Mouse (Mus musculus) CD4-positive, CD25-positive, alpha-beta regulatory T cell, adult 4 months (primary cell): ENCODE data around the gene Drd3. TPM values are rescaled to one million over a fixed set of nuclear protein-coding genes. Genes with fewer than 3 reads are reported as not detected.
A peak's percentile ranks its signal among the peaks of the same experiment; 100 is the strongest.

Experiments used
- ATAC-seq: one replicate; pipeline ENCODE4 v1.8.0; 2017
- polyA plus RNA-seq, 2 experiments: library from polyadenylated mRNA; unstranded; fragments of 100-300 nt; shearing (Covaris generic); gene quantifications; one replicate each; pipeline ENCODE4 v1.2.1; 2017

Drd3 gene
- polyA plus RNA-seq, 2 experiments from 2014 or later = not detected

DNA sequence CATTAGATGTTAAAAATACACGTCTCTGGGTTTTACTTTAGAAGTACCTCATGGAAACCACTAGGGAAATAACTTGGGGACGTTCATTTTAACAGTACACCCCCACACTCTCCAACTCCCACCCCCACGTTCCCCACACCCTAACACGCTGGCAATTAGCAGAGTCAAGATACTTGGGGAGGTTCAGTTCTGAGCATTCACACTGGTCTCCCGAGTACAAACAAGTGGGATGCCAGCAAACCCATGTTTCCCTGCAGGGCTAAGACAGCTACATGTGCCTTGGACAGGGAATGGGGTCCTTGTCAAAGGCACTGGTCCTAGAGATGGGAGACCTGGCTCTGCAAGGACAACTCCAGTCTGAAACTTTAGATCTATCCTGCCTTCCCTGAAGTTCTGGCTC lies 48.6 kb downstream of the Drd3 start:
- peak; percentile 4 for ATAC-seq

DNA sequence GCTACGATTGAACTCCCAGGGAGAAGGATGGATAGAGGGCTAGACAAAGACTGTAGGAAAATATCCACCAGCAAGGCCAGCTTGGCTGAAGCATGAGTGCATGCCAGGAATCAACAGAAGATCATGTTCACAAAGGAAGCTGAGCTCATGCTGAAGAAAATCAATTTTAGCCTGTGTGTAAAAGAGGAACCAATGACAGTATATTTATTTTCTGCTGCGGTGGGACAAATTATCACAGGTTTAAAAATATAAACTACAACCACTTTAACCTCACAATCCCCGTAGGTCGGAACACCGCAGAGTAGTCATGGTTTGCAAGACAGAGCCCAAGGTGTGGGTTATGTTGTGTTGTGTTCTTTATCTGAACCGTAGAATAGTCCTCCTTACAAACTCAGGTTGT lies 50.5 kb downstream of the Drd3 start:
- ATAC-seq = no peak

DNA sequence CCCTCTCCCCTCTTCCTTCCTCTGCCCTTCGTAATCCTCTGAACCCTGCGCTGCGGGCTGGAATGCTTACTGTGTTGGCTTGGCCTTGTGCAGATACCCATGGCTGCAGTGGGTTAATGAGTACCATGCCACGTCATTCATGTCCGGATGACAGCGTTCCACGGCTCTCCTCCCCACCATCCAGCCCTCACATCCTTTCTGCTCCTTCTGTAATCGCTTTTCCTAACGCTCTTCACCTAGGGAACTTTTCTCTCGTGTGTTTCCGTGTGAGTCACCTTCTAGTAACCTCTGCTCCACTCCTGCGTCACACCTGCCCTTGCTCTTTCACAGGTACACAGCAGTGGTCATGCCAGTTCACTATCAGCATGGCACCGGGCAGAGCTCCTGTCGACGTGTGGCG lies 53.2 kb downstream of the Drd3 start:
- no peak for ATAC-seq

DNA sequence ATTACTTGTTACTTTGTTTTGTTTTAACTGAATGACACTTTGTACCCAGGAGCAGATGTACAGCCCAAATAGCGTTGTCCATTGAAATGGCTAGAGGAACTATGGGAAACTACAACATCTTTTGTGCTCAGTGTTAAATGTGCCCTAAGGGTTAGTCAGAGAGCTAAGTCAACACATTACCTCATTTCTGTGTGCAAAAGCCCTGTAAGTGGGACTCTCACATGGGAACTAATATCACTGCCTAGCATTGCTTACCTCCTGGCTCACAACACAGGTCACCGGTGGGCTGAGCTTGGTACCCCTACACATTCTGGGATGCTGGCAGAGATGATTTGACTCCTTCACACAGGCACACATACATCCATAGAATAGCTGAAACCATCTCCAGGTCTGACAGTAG lies 55.6 kb downstream of the Drd3 start:
- no peak for ATAC-seq

DNA sequence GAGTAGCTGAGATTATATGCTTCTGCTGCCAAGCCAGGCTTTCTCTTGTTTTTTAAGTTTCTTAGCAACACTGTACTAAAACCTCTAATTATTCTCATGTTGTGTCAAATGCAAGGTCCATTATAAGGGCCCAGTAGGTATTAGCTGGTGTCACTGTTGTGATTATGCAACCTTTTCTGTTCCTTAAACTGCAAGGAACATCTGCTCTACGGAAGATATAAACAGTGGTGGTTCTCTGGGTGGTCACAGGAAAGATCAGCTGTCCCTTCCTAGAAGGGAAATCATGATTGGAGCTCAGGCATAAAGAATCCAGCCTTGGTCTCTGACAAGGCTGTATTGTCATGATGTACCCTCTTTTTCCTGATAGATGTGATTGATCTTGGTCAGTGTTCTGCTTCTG lies 57.6 kb downstream of the Drd3 start:
- no peak for ATAC-seq

DNA sequence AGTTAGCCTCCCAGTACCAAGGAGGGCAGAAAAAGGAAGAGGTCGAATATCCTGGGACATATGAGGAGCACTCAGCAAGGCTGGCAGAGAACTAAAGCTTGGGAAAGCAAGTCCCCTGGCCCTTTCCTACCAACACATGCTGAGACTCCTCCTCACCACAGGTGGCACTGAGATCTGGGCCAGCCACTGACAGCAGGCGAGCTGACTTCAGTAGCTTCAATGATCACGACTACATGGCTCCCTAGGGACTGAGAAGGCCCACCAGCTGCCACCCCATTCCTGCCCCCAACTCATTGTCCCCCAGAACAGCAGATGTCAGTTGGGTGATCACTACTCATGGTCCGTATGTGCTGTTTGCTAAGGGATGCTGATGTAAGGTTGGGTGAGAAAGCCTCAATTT lies 60.8 kb downstream of the Drd3 start:
- no peak for ATAC-seq

DNA sequence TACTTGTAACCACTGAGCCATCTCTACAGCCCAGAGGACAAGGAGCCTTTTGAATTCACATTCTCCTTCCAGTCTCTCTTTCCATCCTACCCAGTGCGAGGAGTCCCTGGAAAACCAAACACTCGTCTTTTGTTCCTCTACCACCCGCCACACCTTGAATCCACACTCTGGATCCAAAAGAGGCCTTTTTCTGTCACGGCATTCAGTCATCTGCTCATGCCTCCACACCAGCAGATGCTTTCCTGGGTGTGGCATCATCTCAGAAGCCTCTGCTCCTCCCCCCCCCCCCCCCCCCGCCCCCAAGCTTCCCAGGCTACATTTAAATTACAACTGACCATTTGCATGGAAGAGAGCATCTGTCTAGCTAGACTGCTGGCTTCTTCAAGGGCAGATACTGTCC lies 62.5 kb downstream of the Drd3 start:
- no peak for ATAC-seq

DNA sequence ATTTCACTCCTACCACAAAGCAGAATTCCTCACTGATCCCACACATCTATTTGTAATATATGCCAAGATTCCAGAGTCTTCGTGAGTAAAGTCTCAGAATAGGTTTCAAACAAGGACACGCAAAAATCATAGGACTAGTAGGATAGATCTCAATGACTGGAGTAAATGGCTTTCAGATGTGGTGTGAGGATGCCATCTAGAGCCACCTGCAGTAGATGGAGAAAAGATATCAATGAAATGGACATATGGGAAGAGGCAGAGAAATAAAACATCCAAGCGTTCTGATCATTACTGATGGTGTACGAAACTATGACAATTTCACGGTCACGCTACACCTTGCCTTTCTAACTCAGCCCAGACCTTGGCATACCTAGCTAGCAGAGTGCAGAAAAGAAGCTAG lies 64.6 kb downstream of the Drd3 start:
- ATAC-seq = no peak

DNA sequence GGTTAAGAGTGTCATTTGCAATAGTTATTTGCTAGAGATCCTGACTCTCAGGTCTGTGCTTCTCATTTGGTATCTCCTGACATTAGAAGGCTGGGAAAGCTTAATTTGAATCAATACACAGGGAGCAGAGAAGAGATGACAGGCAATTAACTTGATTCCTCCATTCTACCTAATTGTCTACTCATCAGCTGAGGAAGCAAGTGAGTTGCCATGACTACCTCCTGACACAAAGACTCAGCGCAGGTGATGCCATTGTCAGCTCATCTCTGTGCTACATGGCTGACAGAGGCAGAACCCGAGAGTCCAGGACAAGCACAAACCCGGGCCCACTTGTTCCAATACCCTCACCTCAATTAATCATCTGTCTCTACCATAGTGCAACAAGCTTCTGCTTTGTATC lies 73.7 kb downstream of the Drd3 start:
- no peak for ATAC-seq

DNA sequence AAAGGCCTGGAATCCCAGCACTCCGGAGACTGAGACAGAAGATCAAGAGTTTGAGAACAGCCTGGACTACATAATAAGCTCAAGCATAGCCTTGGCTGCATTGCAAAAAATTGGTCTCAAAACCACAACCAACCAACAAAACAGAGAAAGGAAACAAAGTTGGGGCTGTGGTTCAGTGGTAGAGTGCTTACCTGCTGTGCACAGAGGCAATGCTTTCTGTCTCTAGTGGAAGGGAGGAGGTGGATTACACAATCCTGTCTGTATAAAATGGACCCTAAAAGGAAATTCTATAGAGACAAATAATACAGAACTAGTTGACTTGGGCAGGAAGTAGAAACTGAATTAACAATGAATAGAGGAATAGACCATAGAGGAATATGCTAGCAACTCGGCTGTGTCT lies 78.1 kb downstream of the Drd3 start:
- ATAC-seq = peak; percentile 37

DNA sequence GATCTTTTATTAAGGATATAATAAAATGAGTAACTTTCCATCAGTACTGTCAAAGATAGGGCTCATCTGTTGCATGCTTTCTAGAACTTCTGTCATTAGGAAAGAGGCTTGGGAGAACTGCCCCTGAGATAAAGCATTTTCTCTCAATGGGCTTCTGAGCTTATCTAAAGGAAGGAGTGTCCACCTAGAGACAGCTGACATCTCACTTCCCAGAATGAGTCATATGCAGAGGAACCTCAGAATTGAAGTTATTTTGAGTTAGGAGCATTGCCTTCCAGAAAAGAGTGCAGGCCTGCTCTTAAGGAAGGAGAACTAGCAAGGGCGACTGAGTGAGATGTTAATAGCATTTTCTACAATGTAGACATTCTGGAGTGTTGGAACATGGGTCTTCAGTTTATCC lies 87.4 kb downstream of the Drd3 start:
- no peak for ATAC-seq

DNA sequence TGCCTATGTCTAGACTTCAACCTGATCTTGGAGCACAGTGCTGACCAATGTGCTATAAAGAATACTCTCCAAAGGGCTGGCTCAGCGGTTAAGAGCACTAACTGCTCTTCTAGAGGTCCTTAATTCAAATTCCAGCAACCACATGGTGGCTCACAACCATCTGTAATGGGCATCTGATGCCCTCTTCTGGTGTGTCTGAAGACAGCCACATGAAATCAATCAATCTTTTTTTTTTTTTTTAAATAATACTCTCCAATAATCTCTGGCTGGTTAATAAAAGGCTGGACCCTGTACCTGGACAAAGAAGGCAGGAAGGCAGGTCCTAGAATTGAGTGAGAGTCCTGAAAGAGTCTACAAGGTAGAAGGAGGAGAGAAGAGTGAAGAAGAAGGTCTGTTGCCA lies 96.0 kb downstream of the Drd3 start:
- no peak for ATAC-seq

DNA sequence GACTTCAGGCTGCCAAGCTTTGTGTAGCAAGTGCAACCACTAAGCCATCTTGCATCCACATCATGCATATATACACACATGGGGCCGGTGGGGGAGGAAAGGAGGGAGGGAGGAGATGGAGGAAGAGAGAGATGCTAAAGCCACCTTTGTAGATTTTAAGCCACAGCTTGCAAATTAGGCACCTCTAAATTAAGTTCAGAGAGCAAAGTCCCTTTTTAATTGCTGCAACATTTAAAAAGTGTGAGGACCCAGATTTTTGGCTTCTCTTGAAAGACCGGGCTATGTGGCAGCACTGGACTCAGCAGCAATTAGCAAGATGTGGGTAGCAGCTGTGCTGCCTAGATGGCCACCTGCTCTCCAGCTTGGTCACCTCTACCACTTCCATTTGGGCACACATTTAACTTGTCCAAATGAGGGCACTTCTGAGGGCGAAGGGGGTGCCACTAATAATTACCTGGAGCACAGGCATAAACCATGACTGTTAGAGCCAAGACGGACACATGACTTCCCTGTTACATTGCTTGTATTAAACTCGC lies 105.2 kb downstream of the Drd3 start:
- ATAC-seq = no peak

DNA sequence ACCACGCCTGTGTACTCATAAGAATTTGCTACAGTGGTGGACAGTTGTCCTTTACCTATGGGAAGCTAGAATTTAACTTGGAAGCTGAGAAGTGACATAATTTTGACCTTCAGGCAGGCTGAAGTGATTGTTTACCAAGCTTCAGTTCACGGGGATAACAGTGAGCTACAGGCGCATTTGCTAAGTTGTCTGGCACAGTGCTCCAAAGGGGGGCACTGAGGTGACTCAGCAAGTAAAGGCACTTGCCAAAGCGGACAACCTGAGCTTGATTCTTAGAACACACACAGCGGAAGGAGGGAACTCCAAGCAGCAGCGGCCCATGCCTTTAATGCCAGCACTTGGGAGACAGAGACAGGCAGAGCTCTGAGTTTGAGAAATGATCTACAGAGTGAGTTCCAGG lies 106.8 kb downstream of the Drd3 start:
- ATAC-seq = no peak

DNA sequence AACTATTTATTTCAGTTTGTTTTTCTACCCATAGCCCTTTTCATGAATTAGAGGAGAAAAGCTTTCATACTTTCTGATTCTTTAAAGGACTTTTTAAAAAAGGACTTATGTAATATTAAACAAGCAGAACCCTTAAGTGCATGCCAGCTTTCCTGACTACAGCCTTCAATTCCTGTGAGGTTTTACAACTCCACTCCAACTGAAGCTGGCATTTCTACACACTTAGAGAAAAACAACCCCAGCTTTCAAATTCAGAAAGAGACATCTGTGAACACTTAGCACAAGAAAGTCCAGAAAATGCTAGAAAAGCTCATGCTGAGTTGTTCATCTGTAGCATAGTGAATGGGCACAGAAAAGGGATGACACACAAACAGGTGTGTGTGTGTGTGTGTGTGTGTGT lies 116.0 kb downstream of the Drd3 start:
- ATAC-seq = no peak

DNA sequence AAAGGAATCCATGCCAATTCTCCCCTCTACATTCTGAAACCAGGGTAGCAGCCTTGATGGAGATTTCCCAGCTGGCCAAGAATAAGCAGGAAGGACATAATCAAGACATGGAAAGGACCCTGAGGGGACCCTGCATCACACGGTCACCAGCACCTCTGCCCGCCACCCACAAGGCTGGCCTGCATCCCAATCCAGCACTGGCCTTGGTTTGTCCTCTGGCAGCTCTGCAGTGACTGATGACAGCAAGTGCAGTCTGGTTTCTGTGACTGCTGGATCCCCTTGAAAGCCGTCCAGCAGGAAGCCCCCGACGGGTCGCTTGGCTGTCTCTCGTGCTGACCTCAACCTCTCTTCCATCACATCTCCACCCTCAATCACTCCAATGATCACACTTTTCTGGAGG lies 117.6 kb downstream of the Drd3 start:
- no peak for ATAC-seq

Other genes with a start within 250 kb of the Drd3 start
- 100 to 1,000 TPM; 309 to 452 TPM for gene Tigit, start 89.9 kb upstream of the Drd3 start, polyA plus RNA-seq
- gene Ccdc191, start 135.8 kb downstream of the Drd3 start, polyA plus RNA-seq = 10 to 100 TPM; 15.6 to 17.1 TPM
- 10 to 100 TPM; 22.3 to 23.5 TPM for gene Qtrt2, start 172.8 kb downstream of the Drd3 start, polyA plus RNA-seq
- gene Zdhhc23, start 225.8 kb downstream of the Drd3 start, polyA plus RNA-seq = 1 to 10 TPM; 2.5 to 3.3 TPM